Mouse (Mus musculus): Measurements from ENCODE around the gene Olfr1233. TPM values are rescaled to one million over a fixed set of nuclear protein-coding genes. Genes with fewer than 3 reads are reported as not detected.

Gene Olfr1233
- not detected for total RNA-seq (2021)
- long read RNA-seq, experiment 1: 0 reads
- long read RNA-seq, experiment 2: 0 reads

GRCm38 (mm10) chr2:89342298-89342697 is at the start of gene Olfr1233:
Gene Olfr1233 (minus strand): TSS chr2:89342398.
- no peak for DNase-seq (ENCODE audit: low spot score)

GRCm38 (mm10) chr2:89364765-89365164 is 22.6 kb upstream of the Olfr1233 start, which contains the start of gene Olfr1234:
Gene Olfr1234 (minus strand): TSS chr2:89364865.
- no peak for DNase-seq (ENCODE audit: low spot score)

GRCm38 (mm10) chr2:89329575-89329974 is 12.6 kb downstream of the Olfr1233 start, which contains the start of gene Olfr1232:
Gene Olfr1232 (minus strand): TSS chr2:89329675.
- DNase-seq (ENCODE audit: low spot score): no peak

- no peak for DNase-seq (ENCODE audit: low spot score)
These were observed 35.2 kb downstream of the Olfr1233 start, which contains the start of gene Olfr1231 for GRCm38 (mm10) chr2:89306974-89307373. Gene Olfr1231 (minus strand): TSS chr2:89307074.

- DNase-seq (ENCODE audit: low spot score): no peak
These were observed 45.0 kb downstream of the Olfr1233 start, which contains the start of gene Olfr1230 for GRCm38 (mm10) chr2:89297168-89297567. Gene Olfr1230 (minus strand): TSS chr2:89297268.

GRCm38 (mm10) chr2:89287914-89288313 is 54.3 kb downstream of the Olfr1233 start, which contains the start of gene Olfr1229:
Gene Olfr1229 (minus strand): TSS chr2:89288014.
- no peak for DNase-seq (ENCODE audit: low spot score)

Other genes with a start within 250 kb of the Olfr1233 start
- gene Olfr1220, start 235.6 kb downstream of the Olfr1233 start, total RNA-seq (2021): not detected
- gene Olfr1221, start 225.1 kb downstream of the Olfr1233 start, total RNA-seq (2021): not detected
- gene Olfr1222, start 209.3 kb downstream of the Olfr1233 start, total RNA-seq (2021): not detected
- not detected for gene Olfr1223, start 190.8 kb downstream of the Olfr1233 start, total RNA-seq (2021)
- gene Olfr1224-ps1, start 178.3 kb downstream of the Olfr1233 start, total RNA-seq (2021): not detected
- gene Olfr1225, start 167.7 kb downstream of the Olfr1233 start, total RNA-seq (2021): not detected
- gene Olfr1226, start 142.3 kb downstream of the Olfr1233 start, total RNA-seq (2021): not detected
- not detected for gene Olfr1228, start 88.3 kb downstream of the Olfr1233 start, total RNA-seq (2021)
- gene Olfr1229, start 54.4 kb downstream of the Olfr1233 start, total RNA-seq (2021): not detected
- gene Olfr1230, start 45.1 kb downstream of the Olfr1233 start, total RNA-seq (2021): not detected
- not detected for gene Olfr1231, start 35.3 kb downstream of the Olfr1233 start, total RNA-seq (2021)
- not detected for gene Olfr1232, start 12.7 kb downstream of the Olfr1233 start, total RNA-seq (2021)
- not detected for gene Olfr1234, start 22.5 kb upstream of the Olfr1233 start, total RNA-seq (2021)
- not detected for gene Olfr1238, start 67.3 kb upstream of the Olfr1233 start, total RNA-seq (2021)
- not detected for gene Olfr1239, start 78.0 kb upstream of the Olfr1233 start, total RNA-seq (2021)
- not detected for gene Olfr1240, start 100.6 kb upstream of the Olfr1233 start, total RNA-seq (2021)
- not detected for gene Olfr1241, start 144.7 kb upstream of the Olfr1233 start, total RNA-seq (2021)
- gene Olfr1242, start 155.9 kb upstream of the Olfr1233 start, total RNA-seq (2021): not detected
- not detected for gene Olfr1243, start 189.1 kb upstream of the Olfr1233 start, total RNA-seq (2021)
- not detected for gene Olfr1245, start 236.0 kb upstream of the Olfr1233 start, total RNA-seq (2021)